Comparison of ENCODE assay signal across 9 mouse cellular contexts in genomic region chr7:141096649-141097056, GRCm38 (mm10). TPM values are rescaled to one million over a fixed set of nuclear protein-coding genes. Genes with fewer than 3 reads are reported as not detected.
DNase-seq lines count a peak whose midpoint lies in the region; ATAC-seq and TF ChIP-seq lines count a peak whose summit lies in the region.
"Had no signal": no experiment of that assay in that cellular context is flagged by ENCODE, and none has a peak within 500 bp of the region (broad histone marks: within the 10 kb centered on the region; RNA-seq: fewer than 3 reads in every experiment).

No protein-coding gene starts in this region.

- 0 out of 2 replicates have a peak, but pooled peaks have one; percentile 24 for TF ChIP-seq EP300 in ES-Bruce4 (IDR thresholded peaks at IDR 0.05; ENCODE audit: insufficient read depth, low read depth, low read length)

- H3K9ac ChIP-seq in ES-Bruce4 (ENCODE audit: low read depth, poor library complexity, severe bottlenecking) = no peak overlapping the region
- H3K9ac ChIP-seq: embryonic facial prominence, embryonic 13.5 days had no signal

- H3K27ac ChIP-seq in ES-Bruce4 (ENCODE audit: insufficient read depth, low read length) = peak overlapping the region; percentile 71
- H3K27ac ChIP-seq: embryonic facial prominence, embryonic 13.5 days had no signal

- 23% methylated on average over 6 of the region's 6 CpGs for whole genome bisulfite sequencing in lung, adult 2 months

- H3K27me3 ChIP-seq in ES-Bruce4 (ENCODE audit: control insufficient read depth, insufficient read depth, low read length, poor library complexity, severe bottlenecking) = no peaks in the 10 kb centered on the region

- H3K36me3 ChIP-seq in ES-Bruce4 (ENCODE audit: control insufficient read depth, insufficient read depth, low read length, poor library complexity, severe bottlenecking) = no peaks in the 10 kb centered on the region
- H3K36me3 ChIP-seq: embryonic facial prominence, embryonic 13.5 days had no signal

- ATAC-seq in inflammation-experienced regulatory T-cells, adult 6 months = peak; percentile 72

- peak overlapping the region; percentile 63 for H3K4me3 ChIP-seq in ES-Bruce4 (ENCODE audit: low read depth, low read length)
- peak overlapping the region; percentile 65 for H3K4me3 ChIP-seq in lung, adult 2 months (replicated peaks; ENCODE audit: extremely low read depth, low read depth, low read length)
- H3K4me3 ChIP-seq: embryonic facial prominence, embryonic 13.5 days had no signal

- H3K4me1 ChIP-seq in ES-Bruce4 (ENCODE audit: control insufficient read depth, insufficient read depth, low read length) = peaks cover 7% of the 10 kb centered on the region
- H3K4me1 ChIP-seq in lung, adult 2 months (ENCODE audit: control insufficient read depth, insufficient read depth, low read length) = peaks cover 10% of the 10 kb centered on the region

- peak; percentile 54 for DNase-seq in c-Kit-positive CD71-positive TER-119-positive erythroid progenitor cells, embryonic 14.5 days (ENCODE audit: low spot score)
- DNase-seq in lung, adult 2 months = peak; percentile 53
- DNase-seq in spleen, postnatal 4 days (ENCODE audit: low spot score in 2 of 2) = peak; percentile 81 to 82
- no peak for DNase-seq in Muller cell, postnatal 12 days (ENCODE audit: inconsistent ontology term)
- no peak for DNase-seq in layer of hippocampus, postnatal 14 days (ENCODE audit: low spot score in 2 of 2)
- DNase-seq in adipocyte (ENCODE audit: low spot score) = no peak

- TF ChIP-seq POLR2A in ES-Bruce4 (IDR thresholded peaks at IDR 0.05; ENCODE audit: insufficient read depth, low read length) = no peak
- TF ChIP-seq POLR2A in lung, adult 2 months (IDR thresholded peaks at IDR 0.05; ENCODE audit: borderline replicate concordance, extremely low read depth, low read depth, low read length) = peak; percentile 46; the same call in 1 of the 2 replicates

- H3K9me3 ChIP-seq in ES-Bruce4 (replicated peaks; ENCODE audit: control insufficient read depth, insufficient read depth, low read length, poor library complexity, severe bottlenecking) = no peaks in the 10 kb centered on the region
- H3K9me3 ChIP-seq: embryonic facial prominence, embryonic 13.5 days had no signal

- peak; percentile 27 for TF ChIP-seq CTCF in ES-Bruce4 (IDR thresholded peaks at IDR 0.05; ENCODE audit: low read depth, low read length)
- TF ChIP-seq CTCF in lung, adult 2 months (IDR thresholded peaks at IDR 0.05; ENCODE audit: insufficient read depth, low read length) = 0 out of 2 replicates have a peak, but pooled peaks have one; percentile 12

RNA-seq across cellular contexts. Expression of gene Sigirr, which starts 3.7 kb away (rescaled TPM):
- polyA plus RNA-seq in ES-Bruce4 (2011; ENCODE audit: insufficient read depth, insufficient read length, low read depth, missing spikeins) = 15.4 and 23.2 TPM in 2 replicates
- 100 to 1,000 TPM; 149 to 208 (median 206) TPM for polyA plus RNA-seq in inflammation-experienced regulatory T-cells, adult 6 months (2017; shearing (Covaris generic))
- polyA plus RNA-seq in lung, adult 2 months (2012; rRNA removed) = 40.5 and 40.6 TPM in 2 replicates
- total RNA-seq in layer of hippocampus, postnatal 14 days (2021) = 1 to 10 TPM; 2.3 to 3.0 TPM

RNA-seq across cellular contexts. Expression of gene Pkp3, which starts 18.6 kb away (rescaled TPM):
- 19.6 and 22.0 TPM in 2 replicates for polyA plus RNA-seq in ES-Bruce4 (2011; ENCODE audit: insufficient read depth, insufficient read length, low read depth, missing spikeins)
- polyA plus RNA-seq in inflammation-experienced regulatory T-cells, adult 6 months (2017; shearing (Covaris generic)) = 100 to 1,000 TPM; 413 to 487 (median 426) TPM
- 23.8 and 47.7 TPM in 2 replicates for polyA plus RNA-seq in lung, adult 2 months (2012; rRNA removed)
- not detected for total RNA-seq in layer of hippocampus, postnatal 14 days (2021)

RNA-seq across cellular contexts. Expression of gene Ano9, which starts 21.0 kb away (rescaled TPM):
- polyA plus RNA-seq in ES-Bruce4 (2011; ENCODE audit: insufficient read depth, insufficient read length, low read depth, missing spikeins) = 19.1 and 22.1 TPM in 2 replicates
- not detected for polyA plus RNA-seq in inflammation-experienced regulatory T-cells, adult 6 months (2017; shearing (Covaris generic))
- polyA plus RNA-seq in lung, adult 2 months (2012; rRNA removed) = 2.8 and 10.7 TPM in 2 replicates
- not detected for total RNA-seq in layer of hippocampus, postnatal 14 days (2021)

RNA-seq across cellular contexts. Expression of gene Ptdss2, which starts 25.5 kb away (rescaled TPM):
- polyA plus RNA-seq in ES-Bruce4 (2011; ENCODE audit: insufficient read depth, insufficient read length, low read depth, missing spikeins) = 42.5 and 55.3 TPM in 2 replicates
- polyA plus RNA-seq in inflammation-experienced regulatory T-cells, adult 6 months (2017; shearing (Covaris generic)) = 1 to 10 TPM; 6.2 to 9.3 (median 7.0) TPM
- 22.9 and 24.1 TPM in 2 replicates for polyA plus RNA-seq in lung, adult 2 months (2012; rRNA removed)
- total RNA-seq in layer of hippocampus, postnatal 14 days (2021) = 10 to 100 TPM; 67.8 to 71.3 TPM

RNA-seq across cellular contexts. Expression of gene B4galnt4, which starts 35.7 kb away (rescaled TPM):
- polyA plus RNA-seq in ES-Bruce4 (2011; ENCODE audit: insufficient read depth, insufficient read length, low read depth, missing spikeins) = 18.3 and 22.2 TPM in 2 replicates
- 10 to 100 TPM; 11.1 to 13.1 (median 12.5) TPM for polyA plus RNA-seq in inflammation-experienced regulatory T-cells, adult 6 months (2017; shearing (Covaris generic))
- 0.33 and 0.36 TPM in 2 replicates for polyA plus RNA-seq in lung, adult 2 months (2012; rRNA removed)
- 10 to 100 TPM; 90.0 to 97.9 TPM for total RNA-seq in layer of hippocampus, postnatal 14 days (2021)

Comparison
In these comparisons a context has a peak if more than half of its experiments do, and no peak if none do; other contexts are left out.
1. DNase-seq: peak in c-Kit-positive CD71-positive TER-119-positive erythroid progenitor cells, embryonic 14.5 days (single experiment), lung, adult 2 months (single experiment) and spleen, postnatal 4 days (2 of 2); none in Muller cell, postnatal 12 days (single experiment), layer of hippocampus, postnatal 14 days (0 of 2) and adipocyte (single experiment).